Mouse (Mus musculus) ZHBTc4 (cell line): Measurements from ENCODE around the gene Tmem119.
"Not testable (repeated sequence)": the region's sequence is repeated elsewhere in the genome, so short reads cannot be mapped to it uniquely, and the experiment has no call there.

ENCODE experiments used
- DNase-seq: peaks from one replicate; pipeline ENCODE4 v3.0.0-alpha.2; 2011; ENCODE audit warnings: low read depth, low spot score

The Tmem119 gene

GRCm38 (mm10) chr5:113818572-113818971 is 18.3 kb upstream of the Tmem119 start:
- peak; percentile 84 for DNase-seq

GRCm38 (mm10) chr5:113815638-113816152 is 15.4 kb upstream of the Tmem119 start:
- peak; percentile 90 for DNase-seq

- no peak for DNase-seq
These were observed 14.7 kb upstream of the Tmem119 start for GRCm38 (mm10) chr5:113815041-113815389.

- no peak for DNase-seq
These were observed 14.1 kb upstream of the Tmem119 start for GRCm38 (mm10) chr5:113814111-113815040.

- peak; percentile 88 for DNase-seq
These were observed 13.3 kb upstream of the Tmem119 start for GRCm38 (mm10) chr5:113813608-113814007.

GRCm38 (mm10) chr5:113812638-113813037 is 12.3 kb upstream of the Tmem119 start:
- DNase-seq = no peak

GRCm38 (mm10) chr5:113811824-113812420 is 11.6 kb upstream of the Tmem119 start:
- not testable (repeated sequence) for DNase-seq

GRCm38 (mm10) chr5:113810111-113810510 is 9.8 kb upstream of the Tmem119 start:
- no peak for DNase-seq

- DNase-seq = no peak
These were observed 7.9 kb upstream of the Tmem119 start for GRCm38 (mm10) chr5:113808177-113808576.

GRCm38 (mm10) chr5:113807712-113808111 is 7.4 kb upstream of the Tmem119 start:
- no peak for DNase-seq

GRCm38 (mm10) chr5:113806414-113806813 is 6.1 kb upstream of the Tmem119 start:
- DNase-seq = no peak

- DNase-seq = no peak
These were observed 5.0 kb upstream of the Tmem119 start for GRCm38 (mm10) chr5:113805301-113805700.

GRCm38 (mm10) chr5:113804395-113804966 is 4.2 kb upstream of the Tmem119 start:
- no peak for DNase-seq

- DNase-seq = no peak
These were observed 625 bp downstream of the Tmem119 start for GRCm38 (mm10) chr5:113799691-113800090.

GRCm38 (mm10) chr5:113798525-113798924 is 1.8 kb downstream of the Tmem119 start:
- DNase-seq = no peak

- no peak for DNase-seq
These were observed 3.0 kb downstream of the Tmem119 start for GRCm38 (mm10) chr5:113797149-113797882.

GRCm38 (mm10) chr5:113796401-113797148 is 3.7 kb downstream of the Tmem119 start:
- peak; percentile 47 for DNase-seq

- DNase-seq = no peak
These were observed 8.9 kb downstream of the Tmem119 start for GRCm38 (mm10) chr5:113791197-113792095.

GRCm38 (mm10) chr5:113790453-113791196 is 9.7 kb downstream of the Tmem119 start:
- DNase-seq = no peak
